Mouse (Mus musculus): ENCODE results near the gene Rmdn3.

Gene Rmdn3

DNA sequence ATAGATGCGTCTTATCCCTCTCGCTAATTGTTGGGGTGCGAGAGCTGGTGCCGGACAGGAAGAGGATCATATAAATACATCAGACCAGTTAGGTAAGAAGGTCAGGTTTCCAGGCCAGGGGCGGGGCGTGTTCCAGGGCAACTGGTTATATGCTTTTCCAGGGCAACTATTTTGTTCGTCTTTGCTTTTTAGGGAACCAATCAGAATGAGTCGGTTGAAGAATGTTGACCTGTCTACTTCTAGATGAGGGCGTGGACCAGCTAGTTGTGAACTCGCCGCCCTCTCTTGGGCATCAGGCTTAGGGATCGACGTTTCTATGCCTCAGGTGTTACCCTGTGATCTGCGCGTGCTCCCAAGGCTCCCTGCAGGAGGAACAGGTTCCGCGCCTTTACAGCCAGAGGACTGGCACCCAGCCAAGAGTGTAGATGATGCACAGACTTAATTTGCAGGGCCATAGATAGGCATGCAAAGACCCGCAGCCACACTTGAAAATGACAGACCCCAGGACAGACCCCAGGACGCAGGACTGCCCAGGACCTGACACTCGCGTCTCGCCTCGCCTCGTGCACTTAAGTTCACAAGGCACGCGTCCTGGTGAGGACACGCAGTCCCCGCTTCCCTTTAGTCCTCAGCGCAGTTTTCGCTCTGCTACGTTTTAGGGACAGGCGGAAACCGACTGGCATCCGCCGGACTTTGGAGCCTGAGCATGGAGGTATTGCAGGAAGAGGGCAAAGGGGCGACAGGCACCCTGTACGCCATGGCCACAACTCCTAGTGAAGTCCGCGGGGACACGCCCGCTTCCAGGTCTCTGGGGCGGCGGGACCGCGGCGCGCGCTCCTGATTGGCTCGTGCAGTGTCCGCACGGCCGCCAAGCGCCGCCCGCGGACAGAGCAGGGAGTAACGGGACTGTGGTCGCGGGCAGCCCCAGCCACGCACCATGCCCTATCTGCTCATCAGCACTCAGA is 10.3 kb upstream of the Rmdn3 start, which contains the start of gene Gchfr:
Gchfr (plus strand) TSS at position 873 of the 965 bp plus-strand sequence.
- peak; percentile 33 for DNase-seq

DNA sequence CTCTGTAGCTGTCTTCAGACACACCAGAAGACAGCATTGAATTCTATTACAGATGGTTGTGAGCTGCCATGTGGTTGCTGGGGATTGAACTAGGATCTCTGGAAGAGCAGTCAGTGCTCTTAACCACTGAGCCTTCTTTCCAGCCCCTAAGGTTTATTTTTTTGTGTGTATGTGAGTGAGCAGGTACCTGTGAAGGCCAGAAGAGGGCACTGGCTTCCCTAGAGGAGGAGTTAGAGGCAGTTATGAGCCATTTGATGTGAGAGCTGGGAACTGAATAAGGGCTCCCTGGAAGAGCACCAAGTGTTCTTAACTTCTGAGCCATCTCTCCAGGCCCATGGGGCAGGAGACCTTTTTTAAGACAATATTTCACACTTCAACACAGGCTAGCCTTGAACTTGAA is 8.6 kb upstream of the Rmdn3 start:
- DNase-seq: no peak

- no peak for DNase-seq
These were observed 7.2 kb upstream of the Rmdn3 start for GRCm38 (mm10) chr2:119163999-119164398.

- DNase-seq: no peak
These were observed 6.3 kb upstream of the Rmdn3 start for GRCm38 (mm10) chr2:119163135-119163534.

DNA sequence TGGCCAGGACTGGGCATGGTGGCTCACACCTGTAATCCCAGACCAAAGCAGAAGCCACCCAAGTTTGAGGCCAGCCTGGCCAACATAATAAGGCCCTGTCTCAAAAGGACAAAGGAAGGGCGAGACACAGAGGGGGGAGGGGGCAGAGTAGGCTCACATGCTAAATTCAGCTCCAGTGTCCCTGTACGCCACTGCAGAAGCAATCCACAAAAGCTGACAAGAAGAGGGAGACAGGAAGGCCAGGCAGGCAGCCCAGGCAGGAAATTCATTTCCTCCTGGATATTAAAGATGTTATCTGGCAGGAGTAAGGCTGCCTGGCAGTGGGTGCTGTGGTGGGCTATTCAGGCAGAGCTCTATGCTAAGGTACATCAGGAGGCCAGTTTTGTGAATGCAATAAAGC is 4.4 kb upstream of the Rmdn3 start:
- no peak for DNase-seq

DNA sequence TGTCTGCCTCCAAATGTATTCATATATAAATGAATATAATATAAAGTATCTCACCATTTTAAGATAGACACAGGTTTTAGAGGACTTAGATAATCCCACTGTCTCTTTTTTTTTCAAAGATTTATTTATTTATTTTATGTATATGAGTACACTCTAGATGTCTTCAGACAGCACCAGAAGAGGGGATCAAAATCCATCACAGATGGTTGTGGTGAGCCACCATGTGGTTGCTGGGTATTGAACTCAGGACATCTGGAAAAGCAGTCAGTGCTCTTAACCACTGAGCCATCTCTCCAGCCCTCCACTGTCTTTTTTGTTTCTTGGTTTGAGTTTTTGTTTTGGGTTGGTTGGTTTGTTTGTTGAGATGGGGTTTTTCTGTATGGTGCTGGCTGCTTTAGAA is 1.0 kb upstream of the Rmdn3 start:
- DNase-seq: no peak

DNA sequence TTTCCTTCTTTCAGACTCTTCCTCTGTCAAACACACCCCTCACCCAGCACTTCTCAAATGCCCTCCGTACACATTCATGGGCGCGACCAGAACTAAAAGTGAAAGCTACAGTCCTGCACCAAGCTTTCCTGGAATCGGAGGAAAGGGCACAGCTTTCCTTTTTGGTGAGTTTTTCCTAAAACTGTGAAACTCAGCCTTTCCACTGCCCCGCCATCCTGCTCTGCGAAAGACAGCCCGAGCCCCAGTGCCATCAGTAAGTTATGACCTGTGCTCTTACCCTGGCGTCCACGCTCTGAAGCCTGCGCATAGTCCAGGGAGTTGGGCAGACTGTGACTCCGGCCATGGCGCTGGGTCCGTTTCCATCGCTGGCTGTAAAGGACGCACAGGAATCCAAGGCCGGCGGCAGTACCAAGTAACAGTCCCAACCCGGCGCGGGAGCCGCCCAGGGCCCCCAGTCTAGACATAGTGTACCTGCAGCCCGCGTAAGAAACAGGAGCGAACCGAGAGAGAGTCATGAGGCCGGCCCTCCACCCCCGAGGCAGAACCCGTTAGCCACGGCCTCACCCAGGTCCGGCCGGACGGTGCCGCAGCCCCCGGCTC is 653 bp downstream of the Rmdn3 start:
- DNase-seq: no peak

GRCm38 (mm10) chr2:119155388-119155787 is 1.4 kb downstream of the Rmdn3 start:
- no peak for DNase-seq

- DNase-seq: no peak
These were observed 2.2 kb downstream of the Rmdn3 start for GRCm38 (mm10) chr2:119154683-119155082.

- DNase-seq: no peak
These were observed 4.6 kb downstream of the Rmdn3 start for GRCm38 (mm10) chr2:119152255-119152654.

DNA sequence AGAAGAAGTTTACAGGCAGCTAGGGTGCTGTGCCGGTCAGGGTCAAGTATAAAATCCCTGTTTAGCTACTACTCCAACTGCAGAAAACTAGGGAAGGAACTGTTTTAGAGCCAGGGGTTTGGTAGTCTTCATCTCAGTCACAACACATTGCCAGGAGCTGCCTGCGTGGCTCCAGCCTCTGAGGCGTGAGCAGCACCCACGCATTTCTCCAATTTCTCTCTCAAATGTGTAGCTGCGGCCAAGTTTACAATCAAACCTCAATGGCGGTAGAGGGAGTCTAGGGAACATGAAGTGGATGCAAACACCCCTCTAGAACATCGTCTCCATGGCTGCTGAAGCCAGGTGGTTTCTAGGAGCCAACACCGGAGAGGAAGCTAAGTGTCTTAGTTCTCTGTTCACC is 9.1 kb downstream of the Rmdn3 start:
- DNase-seq: no peak

- no peak for DNase-seq
These were observed 9.6 kb downstream of the Rmdn3 start for GRCm38 (mm10) chr2:119147160-119147678.

GRCm38 (mm10) chr2:119146435-119146834 is 10.4 kb downstream of the Rmdn3 start:
- DNase-seq: no peak

- no peak for DNase-seq
These were observed 11.6 kb downstream of the Rmdn3 start for GRCm38 (mm10) chr2:119145199-119145598.

GRCm38 (mm10) chr2:119136346-119136898 is 20.4 kb downstream of the Rmdn3 start:
- DNase-seq: no peak

DNA sequence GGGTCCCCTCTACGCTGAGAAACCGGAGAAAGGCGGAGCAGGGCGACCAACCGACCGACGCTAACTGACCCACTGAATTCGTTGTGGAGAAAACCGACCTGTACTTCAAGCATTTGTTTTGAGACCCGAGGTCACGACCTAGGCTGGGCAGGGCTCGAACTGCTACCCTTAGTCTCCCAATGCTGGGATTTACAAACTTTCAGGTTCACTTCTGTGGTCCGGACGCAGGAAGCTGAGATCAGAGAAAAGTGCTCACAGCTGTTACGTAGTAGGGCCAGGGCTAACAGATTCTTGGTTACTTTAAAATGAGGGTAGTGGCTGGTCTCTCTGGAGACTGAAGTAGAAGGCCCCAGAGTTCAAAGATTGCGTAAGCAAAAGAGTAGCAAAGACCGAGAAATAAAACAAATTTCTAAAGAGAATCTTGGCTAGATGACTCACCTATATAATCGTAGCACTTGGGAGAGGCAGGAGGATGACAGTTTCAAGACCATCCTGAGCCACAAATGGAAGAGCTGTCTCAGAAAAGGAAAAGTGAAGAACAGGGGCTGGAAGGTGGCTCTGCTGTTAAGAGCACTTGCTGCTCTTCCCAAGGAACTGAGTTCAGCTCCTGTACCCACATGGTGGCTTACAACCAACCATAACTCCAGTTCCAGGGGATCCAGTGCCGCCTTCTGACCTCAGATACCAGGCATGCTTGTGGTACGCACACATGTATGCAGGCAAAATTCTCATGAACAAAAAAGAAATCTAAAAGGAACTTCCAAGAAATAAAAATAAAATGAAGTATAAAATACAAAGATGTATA is 43.5 kb downstream of the Rmdn3 start:
- DNase-seq: no peak

- DNase-seq: peak; percentile 84
These were observed 44.3 kb downstream of the Rmdn3 start, which contains the start of gene Rad51 for GRCm38 (mm10) chr2:119112438-119113112. Gene Rad51 (plus strand): TSS chr2:119112793.

DNA sequence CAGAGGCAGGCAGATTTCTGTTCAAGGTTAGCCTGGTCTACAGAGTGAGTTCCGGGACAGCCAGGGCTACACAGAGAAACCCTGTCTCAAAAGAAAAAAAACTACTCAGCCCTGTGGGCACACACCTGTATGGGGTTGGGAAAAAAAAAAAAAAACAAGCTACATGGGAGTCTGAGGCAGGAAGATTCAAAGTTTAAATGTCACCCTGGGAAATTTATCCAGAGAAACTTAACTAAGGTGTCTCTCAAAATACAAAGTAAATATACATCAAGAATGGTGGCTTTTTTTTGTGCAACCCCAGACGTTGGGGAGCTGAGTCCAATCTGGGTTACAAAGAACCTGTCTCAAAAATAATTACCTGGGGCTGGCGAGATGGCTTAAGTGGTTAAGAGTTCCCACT is 45.8 kb downstream of the Rmdn3 start:
- DNase-seq: no peak

GRCm38 (mm10) chr2:119108554-119108953 is 48.3 kb downstream of the Rmdn3 start:
- no peak for DNase-seq

- no peak for DNase-seq
These were observed 50.3 kb downstream of the Rmdn3 start for GRCm38 (mm10) chr2:119106583-119106982.

DNA sequence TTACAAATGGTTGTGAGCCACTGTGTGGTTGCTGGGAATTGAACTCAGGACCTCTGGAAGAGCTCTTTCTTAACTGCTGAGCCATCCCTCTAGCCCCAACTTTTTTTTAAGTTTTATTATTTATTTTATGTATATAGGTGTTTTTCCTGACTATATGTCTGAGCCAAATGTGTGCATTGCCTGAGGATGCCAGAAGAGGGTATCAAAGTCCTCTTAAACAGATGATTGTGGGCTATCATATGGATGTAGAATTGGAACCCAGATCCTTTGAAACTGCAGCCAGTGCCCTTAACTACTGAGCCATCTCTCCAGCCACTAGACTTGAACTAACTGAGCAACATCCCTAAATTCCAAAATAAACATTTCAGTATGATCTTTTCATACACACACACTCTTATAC is 55.3 kb downstream of the Rmdn3 start:
- no peak for DNase-seq
